Mouse (Mus musculus): ENCODE data around the gene Abi3. TPM values are rescaled to one million over a fixed set of nuclear protein-coding genes. Genes with fewer than 3 reads are reported as not detected.

Gene Abi3
- polyA plus RNA-seq, 1 experiment from 2014 or later = 17.0 TPM

DNA sequence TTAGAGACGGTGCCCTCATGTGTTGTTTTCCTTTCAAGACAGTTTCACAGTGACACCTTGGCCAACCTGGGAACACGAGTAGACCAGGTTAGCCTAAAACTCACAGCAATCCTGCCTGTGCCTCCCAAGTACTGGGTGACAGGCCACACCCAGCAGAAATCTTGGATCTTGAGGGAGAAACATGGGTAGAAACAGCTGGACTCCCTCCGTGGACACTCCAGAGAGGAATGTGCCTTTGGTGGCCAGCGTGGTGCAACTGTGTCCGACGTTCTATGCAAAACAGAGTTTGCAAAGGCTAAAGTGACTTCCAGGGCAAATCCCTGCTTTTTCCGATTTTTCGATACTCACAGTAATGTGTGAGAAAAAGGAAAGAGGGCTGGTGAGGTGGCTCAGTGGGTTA is 61.8 kb downstream of the Abi3 start:
- Histone ChIP-seq H3K27ac (replicated peaks) (no peak overlapping the region), H3K27me3 (replicated peaks) (no peaks in the 10 kb centered on the region), H3K36me3 (0 out of 2 replicates have a peak, but pooled peaks cover 5% of the 10 kb centered on the region), H3K9me3 (peaks cover under 1% of the 10 kb centered on the region; the same call in 1 of the 2 replicates), H3K4me3 (no peak overlapping the region), H3K9ac (no peak overlapping the region), H3K4me2 (no peak overlapping the region), H3K4me1 (peaks cover 12% of the 10 kb centered on the region)
- 79% methylated on average over 8 of the region's 8 CpGs for WGBS
- ATAC-seq (ENCODE audit: extremely low read depth, insufficient number of reproducible peaks, low FRiP score, low TSS enrichment) = no peak

Other genes starting within 250 kb of the Abi3 start
- 241 and 267 TPM in 2 replicates for gene Phb, start 175.5 kb downstream of the Abi3 start, polyA plus RNA-seq (2015; fragmentation: Nextera tagmentation; extraction: Ambion mirVana)
- 10.0 and 13.0 TPM in 2 replicates for gene Zfp652, start 129.8 kb downstream of the Abi3 start, polyA plus RNA-seq (2015; fragmentation: Nextera tagmentation; extraction: Ambion mirVana)
- gene B130006D01Rik, start 118.9 kb downstream of the Abi3 start, polyA plus RNA-seq (2015; fragmentation: Nextera tagmentation; extraction: Ambion mirVana) = 0.51 and 0.78 TPM in 2 replicates
- 1.8 and 2.2 TPM in 2 replicates for gene Phospho1, start 18.0 kb downstream of the Abi3 start, polyA plus RNA-seq (2015; fragmentation: Nextera tagmentation; extraction: Ambion mirVana)
- gene Gngt2, start 5.3 kb downstream of the Abi3 start, polyA plus RNA-seq (2015; fragmentation: Nextera tagmentation; extraction: Ambion mirVana) = 36.6 and 41.4 TPM in 2 replicates
- gene B4galnt2, start 72.4 kb upstream of the Abi3 start, polyA plus RNA-seq (2015; fragmentation: Nextera tagmentation; extraction: Ambion mirVana) = 0.21 TPM in 1 of 2 replicates, not detected in the other
- 39.3 and 42.0 TPM in 2 replicates for gene Igf2bp1, start 163.5 kb upstream of the Abi3 start, polyA plus RNA-seq (2015; fragmentation: Nextera tagmentation; extraction: Ambion mirVana)
- not detected in 2 replicates for gene Gip, start 182.1 kb upstream of the Abi3 start, polyA plus RNA-seq (2015; fragmentation: Nextera tagmentation; extraction: Ambion mirVana)
- 68.3 and 74.7 TPM in 2 replicates for gene Snf8, start 192.4 kb upstream of the Abi3 start, polyA plus RNA-seq (2015; fragmentation: Nextera tagmentation; extraction: Ambion mirVana)
- gene Ube2z, start 222.9 kb upstream of the Abi3 start, polyA plus RNA-seq (2015; fragmentation: Nextera tagmentation; extraction: Ambion mirVana) = 31.5 and 33.1 TPM in 2 replicates
- gene Atp5g1, start 233.2 kb upstream of the Abi3 start, polyA plus RNA-seq (2015; fragmentation: Nextera tagmentation; extraction: Ambion mirVana) = 1,502 and 1,689 TPM in 2 replicates

Measured in heart, embryonic 13.5 days (tissue).